Mouse (Mus musculus): ENCODE measurements around the gene Espn.

The Espn gene

DNA sequence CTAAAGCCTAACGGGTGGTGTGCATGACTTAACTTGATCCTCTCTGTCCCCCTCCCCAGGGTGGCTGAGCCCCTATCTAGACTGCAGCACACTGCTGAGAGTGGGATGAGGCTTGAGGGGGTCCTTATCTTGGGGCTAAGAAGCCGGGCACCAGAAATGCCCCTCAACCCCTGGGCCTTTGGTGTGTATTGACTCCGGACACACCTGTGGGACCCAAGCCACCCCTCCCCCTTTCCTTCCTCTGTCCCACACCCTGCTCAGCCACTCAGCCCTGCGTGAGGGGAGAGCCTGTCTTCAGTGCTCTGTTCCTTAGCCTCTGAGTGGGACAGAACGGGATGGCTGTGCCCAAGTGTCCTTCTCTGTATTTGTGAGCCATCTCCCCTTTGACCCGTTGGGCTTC lies 55.2 kb downstream of the Espn start:
- peak; percentile 58 for DNase-seq

DNA sequence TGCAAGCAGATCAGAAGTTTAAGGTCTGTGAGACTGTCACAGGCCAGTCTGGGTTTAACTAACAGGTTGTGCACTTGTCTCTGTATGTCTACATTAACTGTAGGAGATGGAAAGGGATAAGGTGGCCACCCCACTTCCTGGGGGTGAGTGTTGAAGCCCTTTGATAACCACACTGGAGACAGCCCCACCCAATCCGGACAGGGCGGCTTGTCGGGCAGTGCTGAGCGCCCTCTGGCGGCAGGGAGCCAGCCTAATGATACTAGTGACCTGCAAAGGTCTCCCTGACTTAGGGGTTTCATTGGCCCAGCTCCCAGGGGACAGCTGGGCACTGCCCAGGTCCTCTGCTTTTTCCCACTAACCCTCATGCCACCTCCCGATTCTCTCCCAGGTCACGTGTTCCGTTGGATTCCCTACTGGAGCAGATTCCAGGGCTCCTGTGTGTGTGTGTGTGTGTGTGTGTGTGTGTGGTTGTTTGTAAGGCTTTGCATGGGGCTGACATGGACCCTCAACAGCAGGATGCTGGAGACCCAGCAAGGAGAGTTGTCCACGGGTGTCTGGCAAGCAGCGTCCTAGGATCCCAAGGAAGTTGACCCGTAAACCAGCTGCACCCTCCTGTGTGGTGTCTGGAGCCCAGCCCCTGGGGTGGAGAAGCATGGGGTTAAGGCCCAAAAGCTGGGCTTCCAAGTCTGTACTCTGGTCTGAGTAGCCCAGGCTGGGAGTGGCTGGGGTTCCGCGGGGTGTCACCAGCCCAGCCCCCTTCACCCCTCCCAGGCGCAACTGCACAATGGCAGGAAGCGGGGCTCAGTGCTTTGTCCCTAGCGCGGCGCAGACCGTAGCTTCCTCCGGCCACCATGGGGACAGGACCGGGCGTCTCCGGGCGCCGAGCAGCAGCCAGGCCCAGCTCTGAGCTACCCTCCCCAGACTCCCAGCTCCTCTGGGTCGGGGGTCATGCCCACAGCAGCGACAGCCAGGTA lies 55.9 kb downstream of the Espn start:
- peak; percentile 87 for DNase-seq

DNA sequence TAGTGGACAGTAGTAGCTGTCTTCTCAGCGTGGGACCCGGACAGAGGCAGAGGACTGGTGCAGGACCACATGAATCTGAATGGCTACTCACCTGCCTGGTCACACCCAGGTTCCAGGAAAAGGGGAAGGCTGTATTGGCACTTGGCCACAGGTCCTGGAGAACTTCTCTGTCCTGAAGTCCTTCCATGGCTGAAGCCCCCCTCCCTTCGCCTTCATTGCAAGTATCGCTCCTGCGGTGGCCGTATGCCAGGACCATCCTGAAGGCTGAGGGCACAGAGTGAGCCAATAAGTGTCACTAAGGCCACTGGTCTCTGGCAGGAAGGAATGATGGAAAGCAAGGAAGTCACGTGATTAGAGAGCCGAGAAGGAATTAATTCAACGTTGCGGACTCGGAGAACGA lies 57.9 kb downstream of the Espn start:
- no peak for DNase-seq

DNA sequence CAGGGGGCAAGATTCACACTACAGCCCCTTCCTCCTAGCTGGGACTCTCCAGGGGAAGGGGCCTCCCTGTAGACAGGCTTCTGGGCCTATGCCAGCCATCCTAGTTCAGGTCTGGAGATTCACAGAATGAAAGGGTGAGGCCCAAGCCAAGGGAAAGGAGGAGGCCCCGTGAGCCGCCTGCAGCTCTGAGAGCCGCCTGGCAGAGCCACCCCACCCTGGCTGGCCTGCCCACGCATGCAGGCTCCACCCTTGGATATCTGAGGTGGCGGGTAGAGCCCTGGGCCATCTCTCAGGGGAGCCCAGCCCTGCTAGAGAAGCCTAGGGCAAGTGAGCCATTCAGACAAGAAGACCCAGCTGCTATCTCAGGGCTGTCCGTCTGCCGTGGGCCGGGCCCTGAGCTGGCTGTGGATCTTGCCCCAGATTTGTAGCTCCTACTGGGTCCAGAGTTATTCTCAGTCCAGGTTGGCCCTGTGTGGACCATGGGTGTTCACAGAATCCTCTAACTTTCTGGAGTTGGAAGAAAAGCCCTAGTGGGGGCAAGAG lies 59.3 kb downstream of the Espn start:
- DNase-seq: no peak

DNA sequence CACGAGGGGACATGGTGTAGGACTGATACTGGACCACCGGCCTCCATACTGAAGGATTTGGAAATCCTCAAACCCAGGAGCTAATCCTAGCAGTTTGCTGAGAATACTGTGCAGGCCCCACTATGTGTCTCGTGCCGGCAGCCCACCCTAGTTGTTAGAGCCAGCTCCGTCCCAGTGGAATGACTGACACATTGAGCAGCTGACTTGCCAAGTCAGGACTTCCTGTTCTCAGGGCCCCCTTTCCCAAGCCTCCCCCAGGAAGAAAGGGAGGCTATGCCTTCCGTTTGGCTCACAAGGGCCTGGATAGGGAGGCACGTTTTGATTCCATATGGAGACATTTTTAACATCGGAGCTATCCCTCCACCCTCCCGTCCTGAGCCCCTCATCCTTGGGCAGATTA lies 62.0 kb downstream of the Espn start:
- no peak for DNase-seq

DNA sequence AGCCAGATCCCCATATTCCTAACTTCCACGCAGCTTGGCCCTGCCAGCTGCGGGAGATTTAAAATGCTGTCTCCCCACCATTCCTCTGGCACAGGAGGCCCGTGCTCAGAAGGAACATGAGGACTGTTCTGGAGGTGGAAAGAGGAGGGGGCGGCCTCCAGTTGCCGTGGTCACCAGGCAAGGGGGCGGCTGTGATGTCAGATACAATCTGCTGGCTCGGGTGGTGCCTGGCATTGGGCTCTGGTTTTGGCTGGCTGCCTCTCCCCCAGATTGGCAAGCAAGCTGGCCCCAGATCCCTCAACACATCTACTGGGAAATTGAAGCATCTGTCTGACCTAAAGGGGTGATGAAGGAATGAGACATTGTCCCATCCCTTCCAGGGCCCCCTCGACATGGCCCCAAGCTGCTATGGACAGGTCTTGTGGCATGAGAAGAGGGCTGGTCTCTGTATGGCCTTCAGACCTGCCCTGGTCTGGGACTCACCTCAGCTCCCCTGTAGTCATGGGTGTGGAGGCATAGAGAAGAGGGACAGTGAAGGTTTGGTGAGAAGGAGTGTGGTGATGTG lies 63.5 kb downstream of the Espn start:
- no peak for DNase-seq

DNA sequence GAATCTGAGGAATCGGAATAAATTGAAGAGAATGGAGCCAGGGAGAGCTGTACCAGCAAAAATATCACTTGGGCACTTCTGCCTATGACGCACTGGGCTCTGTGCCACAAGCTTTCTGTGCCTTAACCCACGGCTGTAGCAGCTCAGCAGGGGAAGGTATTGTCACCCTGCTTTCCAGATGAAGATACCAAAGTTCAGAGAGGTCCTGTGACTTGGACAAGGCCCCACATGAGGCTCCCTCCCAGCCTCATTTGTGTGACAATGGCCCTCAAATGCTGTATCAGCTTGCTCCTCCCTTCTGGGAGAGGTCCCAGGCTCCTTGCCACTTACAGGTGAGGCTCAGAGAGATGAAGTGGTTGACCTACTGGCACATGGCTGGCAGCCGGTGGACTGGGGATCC lies 64.0 kb downstream of the Espn start:
- DNase-seq: peak; percentile 58

DNA sequence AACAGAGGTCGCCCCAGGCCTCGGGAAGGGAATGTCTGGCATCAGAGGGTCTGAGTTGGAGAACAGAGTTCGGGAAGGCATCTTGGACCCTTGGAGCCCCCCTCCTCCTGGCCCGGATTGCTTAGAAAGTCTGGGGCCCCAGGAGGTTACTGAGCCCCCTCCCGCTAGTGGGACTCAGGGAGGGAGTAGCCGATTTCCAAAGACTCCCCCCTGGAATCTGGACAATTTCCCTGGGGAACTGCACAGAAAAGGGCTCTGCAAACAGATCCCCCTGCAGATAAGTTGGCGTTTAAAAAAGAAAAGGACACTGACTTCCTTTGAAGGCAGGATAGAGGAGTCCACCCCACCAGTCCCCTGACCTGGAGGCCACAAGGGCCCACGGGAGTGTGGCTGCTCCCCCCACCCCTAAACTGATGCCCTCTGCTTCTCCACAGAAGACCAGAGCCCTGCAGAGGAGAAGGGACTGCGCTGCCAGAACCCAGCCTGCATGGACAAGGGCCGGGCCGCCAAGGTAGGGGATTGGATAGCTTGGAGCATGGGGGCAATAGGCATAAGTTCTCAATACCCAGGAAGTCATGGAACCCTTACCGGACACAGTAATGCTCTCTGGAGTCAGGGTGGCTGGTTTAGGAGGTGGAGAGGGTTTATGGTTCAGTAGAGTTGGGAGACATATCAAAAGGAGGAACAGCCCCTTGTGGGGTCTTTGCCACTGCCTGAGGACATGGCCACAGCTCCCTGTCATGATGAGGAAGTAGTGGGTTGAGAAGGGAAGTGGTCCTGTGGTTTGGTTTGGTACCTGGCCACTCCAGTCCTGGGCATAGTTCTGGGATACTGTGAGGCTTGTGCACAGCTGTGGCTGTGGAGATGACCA lies 64.7 kb downstream of the Espn start:
- DNase-seq: no peak

DNA sequence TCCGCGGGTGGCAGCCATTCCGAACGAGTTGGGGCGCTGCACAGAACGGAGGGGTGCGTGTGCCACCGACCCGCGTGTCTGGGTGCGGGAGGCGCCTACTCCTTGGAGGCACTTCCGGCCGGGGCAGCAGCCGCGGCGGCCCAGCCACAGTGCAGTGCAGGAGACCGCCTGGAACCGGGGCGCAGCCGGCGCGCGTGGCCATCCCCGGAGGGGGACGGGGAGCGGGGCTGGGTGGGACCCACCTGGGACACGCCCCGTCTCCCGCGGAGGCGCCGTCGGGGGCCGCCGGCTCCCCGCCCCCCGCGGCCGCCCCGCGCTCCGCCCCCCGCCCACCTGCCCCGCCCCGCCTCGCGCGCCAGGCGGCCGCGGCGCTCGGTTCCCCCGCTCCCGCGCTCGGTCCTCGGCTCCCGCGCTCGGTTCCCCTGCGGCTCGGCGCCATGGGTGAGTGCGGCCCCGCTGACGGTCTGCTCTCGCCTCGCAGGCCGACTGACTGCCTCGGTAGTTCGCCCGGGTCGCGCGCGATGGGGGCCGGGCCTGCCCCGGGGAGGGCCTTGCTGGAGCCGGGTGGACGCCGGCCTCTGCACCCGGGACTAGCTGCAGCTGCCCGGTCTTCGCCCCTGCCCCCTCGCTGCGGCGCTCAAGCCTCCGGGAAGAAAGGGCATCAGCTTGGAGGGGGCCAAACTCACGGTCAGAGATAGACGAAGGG lies 65.5 kb downstream of the Espn start:
- DNase-seq: peak; percentile 86

DNA sequence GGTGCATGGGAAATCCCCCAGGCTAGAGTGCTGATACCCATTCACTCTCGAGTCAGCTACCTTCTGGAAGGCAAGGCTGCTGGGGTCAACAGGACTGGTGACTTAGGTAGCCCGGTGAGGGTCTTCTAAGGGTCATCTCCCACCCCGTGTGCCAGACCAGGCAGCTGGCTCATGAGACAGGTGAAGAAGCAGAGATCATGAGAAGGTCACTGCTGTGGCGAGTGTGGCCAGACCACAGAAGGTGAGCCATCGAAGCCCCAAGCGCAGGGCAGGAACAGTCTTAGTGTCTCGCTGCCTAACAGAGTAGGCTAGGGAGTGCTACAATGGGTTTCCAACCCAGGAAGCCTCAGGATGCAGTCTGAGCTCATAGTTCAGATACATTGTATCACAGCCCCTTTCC lies 67.6 kb downstream of the Espn start:
- DNase-seq: no peak

DNA sequence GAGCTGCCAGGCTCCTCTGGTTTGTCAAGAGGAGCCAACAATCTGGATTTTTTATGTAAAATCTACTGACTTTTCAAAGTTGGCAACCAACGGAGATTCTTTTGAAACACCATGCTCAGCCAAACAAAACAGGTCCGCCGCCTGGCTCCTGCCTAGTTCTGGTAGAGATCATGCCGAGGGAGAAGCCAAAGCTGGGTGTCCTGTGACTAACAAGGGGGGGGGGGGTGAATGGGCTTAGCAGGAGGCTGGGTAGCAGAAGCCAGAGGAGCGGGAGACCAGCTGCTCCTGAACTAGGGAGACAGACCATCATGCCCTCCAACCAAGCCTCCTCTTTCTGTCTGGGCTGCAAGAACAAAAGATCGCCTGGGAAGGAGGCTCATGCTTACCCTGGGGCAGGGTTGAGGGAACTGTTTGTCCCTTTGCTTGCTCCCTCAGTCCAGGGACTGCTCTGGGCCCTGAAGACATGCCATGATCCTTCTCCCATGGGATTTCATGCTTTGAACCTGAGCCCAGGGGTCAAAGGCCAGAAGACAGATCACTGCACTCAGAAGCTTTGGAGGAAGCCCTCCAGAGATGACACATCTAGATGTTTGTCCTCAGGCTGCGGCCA lies 68.5 kb downstream of the Espn start:
- no peak for DNase-seq

DNA sequence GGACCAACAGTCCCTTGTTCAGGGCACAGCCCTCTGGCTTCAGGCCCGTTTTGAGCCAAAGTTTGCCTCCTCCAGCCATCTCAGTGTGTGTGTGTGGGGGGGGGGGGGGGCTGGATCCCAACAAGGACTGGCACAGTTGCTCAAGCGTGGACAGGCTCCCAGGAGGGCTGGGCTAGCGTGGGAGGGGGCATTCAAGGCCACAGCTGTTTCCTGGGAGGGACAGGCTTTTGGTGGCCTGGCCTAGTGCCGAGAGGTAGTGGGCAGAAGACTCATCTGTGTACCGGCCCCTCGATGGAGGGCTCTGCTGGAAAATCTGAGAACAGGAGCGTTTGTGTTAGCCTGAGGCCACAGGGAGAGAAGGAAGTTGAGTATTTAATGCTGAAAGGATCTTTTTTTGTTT lies 72.2 kb downstream of the Espn start:
- DNase-seq: no peak

DNA sequence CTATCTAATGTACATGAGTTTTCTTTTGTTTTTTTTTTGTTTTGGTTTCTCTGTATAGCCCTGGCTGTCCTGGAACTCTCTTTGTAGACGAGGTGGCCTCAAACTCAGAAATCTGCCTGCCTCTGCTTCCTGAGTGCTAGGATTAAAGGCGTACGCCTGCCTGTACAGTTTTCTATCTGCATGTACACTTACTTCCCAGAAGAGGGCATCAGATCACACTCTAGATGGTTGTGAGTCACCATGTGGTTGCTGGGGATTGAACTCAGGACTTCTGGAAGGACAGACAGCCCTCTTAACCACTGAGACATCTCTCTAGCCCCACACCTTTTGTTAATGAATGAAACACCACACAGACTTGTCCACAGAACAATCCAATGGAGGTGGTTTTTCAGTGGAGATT lies 72.9 kb downstream of the Espn start:
- DNase-seq: no peak

DNA sequence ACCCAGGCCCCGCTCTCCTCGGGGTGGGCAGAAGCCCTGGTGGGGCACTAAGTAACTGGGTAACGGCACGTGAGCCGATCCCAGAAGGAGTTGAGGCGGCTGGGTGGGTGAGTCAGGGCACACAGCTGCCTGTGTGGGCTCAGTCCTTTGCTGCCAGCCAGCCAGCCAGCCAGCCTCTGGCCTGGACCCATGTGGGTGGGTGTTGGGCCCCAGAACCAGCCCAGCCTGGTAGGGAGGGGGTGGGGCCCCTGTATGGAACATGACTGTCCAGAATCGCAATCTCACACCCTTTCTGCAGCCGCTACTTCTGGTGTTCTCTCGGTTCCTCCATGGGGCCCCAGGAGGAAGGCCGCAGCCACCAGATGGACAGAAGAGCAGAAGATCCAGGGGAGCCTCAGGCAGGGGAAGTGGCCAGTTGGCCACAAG lies 74.1 kb downstream of the Espn start:
- no peak for DNase-seq

DNA sequence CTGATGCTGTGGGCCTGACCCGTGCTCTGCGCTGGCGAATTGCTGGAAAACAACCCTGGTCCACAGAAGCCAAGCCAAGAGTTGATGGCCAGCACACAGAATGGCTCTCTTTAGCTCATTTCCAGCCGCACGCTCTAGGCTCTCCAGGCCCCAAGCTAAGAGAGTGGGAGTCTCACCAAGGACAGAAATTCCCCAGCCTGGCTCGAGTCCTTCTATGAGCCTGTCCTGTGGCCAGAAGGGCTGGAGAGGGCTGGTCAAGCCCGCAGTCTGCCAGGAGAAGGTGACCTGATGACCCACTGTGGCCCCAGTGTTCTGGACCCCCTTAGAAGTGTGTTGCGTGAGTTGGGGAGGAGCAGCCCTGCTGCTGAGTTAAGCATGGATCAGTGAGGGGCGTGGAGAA lies 75.0 kb downstream of the Espn start:
- no peak for DNase-seq

DNA sequence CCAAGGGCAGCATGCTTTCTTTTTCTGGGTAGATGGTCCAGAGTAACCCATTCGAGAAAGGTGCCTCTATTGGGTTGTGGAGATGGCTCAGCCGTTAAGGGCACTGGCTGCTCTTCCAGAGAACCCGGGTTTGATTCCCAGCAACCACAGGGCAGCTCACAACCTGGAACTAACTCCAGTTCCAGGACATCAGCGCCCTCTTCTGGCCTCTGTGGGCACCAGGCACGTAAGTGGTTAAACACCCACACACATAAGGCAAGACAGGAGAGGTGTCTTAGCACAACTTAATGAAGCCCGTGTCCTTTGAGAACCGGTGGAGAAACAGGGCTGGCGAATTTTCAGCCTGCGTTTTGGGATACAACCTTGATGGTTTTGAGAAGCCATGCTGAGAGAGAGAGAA lies 77.6 kb downstream of the Espn start:
- no peak for DNase-seq

DNA sequence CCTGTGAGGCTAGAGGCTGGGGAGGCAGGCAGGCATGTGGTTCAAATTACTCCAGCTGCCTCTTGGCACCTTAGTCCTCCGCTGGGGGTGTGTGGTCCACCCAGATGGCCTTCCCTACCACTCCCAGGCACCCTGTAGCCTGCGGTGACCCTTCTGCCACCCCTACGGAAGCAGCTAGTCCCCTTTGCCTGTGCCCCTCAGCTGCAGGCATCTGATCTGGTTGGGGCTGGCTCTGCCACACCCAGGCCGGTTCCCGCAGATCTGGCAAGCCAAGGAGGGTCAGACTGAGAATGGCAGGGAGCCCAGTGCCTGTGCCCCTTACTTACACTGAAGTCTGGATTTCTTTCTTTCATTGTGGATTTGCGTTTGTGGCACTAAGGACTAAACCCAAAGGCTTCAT lies 78.5 kb downstream of the Espn start:
- no peak for DNase-seq

DNA sequence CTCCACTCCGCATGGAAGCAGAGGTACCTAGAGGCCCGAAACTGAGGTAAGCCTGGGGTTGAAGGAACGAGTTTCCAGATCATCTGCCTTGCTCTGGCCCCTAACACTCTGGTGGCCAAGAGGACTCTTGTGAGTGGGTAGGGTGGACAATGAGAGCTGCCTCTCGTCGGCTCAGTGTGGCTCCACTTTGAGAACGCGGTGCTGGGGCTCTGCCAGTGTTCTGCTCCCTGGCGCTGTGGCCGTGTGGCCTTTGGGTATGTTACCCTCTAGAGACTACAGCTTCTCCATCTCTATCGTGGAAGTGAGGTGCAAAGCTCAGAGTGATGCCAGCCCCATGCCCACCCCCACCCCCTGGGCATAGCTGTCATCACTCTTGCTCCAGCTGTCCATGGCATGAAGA lies 79.5 kb downstream of the Espn start:
- no peak for DNase-seq

DNA sequence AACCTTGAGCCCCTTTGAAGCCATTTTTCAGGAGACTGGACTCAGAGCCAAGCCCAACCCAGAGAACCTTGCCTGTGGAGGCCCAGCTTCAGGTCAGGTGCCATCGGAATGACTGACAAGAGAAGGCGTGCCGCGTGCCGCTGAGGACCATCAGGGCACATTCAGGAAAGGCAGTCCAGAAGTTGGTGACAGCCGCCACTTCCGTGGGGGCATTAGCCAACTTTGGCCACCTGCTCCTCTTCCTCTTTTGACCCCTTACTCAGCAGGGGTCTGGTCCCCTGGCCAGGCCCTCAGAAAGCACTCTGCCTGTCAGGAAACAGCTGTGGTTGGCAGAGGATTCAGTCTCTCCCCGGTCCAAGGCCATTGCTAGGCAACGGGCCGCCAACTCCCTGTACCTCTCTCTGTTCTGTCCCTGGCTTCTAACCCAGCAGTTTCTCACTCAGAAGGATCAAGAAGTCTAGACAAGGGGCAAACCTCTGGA lies 80.0 kb downstream of the Espn start, which contains the start of gene Plekhg5:
TSS of gene Plekhg5 (plus strand) at position 378 of the 481 bp plus-strand sequence.
- peak; percentile 57 for DNase-seq

DNA sequence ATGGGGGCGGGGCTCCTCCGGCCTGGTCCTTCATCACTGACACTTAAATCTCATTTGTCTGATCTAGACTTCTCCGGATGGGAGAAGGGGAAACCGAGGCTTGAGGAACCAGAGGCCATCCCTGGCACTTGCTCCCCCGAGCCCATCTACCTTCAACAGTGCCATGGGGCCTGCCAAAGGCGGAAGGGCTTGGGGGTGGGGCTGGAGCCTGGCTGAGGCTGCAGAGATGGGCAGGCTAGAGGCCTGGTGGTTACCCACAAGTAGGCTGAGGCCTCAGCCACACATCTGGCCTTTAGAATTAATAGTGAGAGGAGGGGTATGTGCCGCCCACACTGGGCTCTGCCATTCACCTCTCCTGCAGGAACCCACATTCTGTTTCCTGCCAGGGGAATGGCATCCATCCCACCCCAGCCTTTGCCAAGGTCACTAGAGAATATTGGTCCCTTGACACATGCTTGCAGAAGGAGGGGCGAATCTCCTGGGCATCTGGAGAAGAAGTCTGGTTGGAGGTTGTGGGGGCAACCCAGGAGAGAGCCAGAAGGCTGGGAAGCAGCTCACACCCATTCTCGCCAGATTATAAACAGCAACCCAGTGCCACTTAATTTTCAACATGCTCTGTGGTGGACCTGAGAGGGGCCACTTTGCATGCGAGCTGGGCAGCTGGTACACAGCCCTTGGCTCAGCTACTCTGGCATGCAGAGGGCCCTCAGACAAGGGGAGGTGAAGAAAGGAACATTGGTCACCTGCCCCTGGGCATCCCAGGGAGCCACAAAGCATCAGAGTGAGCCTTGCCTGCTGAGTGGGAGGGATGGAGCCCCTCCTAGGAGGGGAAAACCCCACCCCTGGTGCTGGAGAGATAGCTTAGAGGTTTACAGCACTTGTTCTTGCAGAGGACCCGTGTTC lies 81.4 kb downstream of the Espn start:
- no peak for DNase-seq

All from kidney, postnatal 14 days (tissue).